18 mouse cellular contexts compared by ENCODE assay signal in the genomic region with DNA sequence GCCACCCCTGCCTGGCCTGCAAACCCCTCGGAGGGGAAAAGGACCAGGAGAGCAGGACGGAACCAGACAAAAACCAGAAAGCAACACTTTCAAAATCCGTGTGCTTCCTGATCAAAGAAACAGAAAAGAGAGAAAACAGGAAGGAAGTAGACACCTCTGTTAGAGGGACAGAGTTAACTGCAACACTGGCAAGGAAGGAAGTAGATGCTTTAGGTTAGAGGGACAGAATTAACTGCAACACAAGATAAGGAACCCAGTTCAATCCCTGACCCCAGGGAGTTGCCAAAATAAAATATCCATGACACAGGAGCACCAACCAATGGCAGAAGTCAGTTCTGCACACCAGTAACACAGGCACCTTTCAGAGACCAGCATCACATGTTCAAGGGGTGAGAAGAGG.
"Had no signal": no experiment of that assay in that cellular context is flagged by ENCODE, and none has a peak within 500 bp of the region (broad histone marks: within the 10 kb centered on the region; RNA-seq: fewer than 3 reads in every experiment).

No protein-coding gene starts in this region.

- DNase-seq: kidney, adult 11 months; kidney, adult 9 months; kidney, postnatal 36 days; layer of hippocampus, adult 9-11 months; layer of hippocampus, postnatal 36 days; liver; lung, adult 2 months; lung, postnatal 10 days; lung, postnatal 4 days; midbrain, embryonic 14.5 days; right cerebral cortex, adult 18-20 months; right cerebral cortex, postnatal 25 days; thymus, postnatal 4 days had no signal

- H3K27ac ChIP-seq: kidney, postnatal 0 days; limb, embryonic 12.5 days; liver, embryonic 14.5 days; neural tube, embryonic 15.5 days had no signal

- H3K9me3 ChIP-seq: limb, embryonic 12.5 days; neural tube, embryonic 15.5 days had no signal

- H3K9ac ChIP-seq: limb, embryonic 12.5 days; liver, embryonic 14.5 days; neural tube, embryonic 15.5 days had no signal

- H3K4me3 ChIP-seq: limb, embryonic 12.5 days; myocyte; neural tube, embryonic 15.5 days had no signal

- H3K4me2 ChIP-seq: limb, embryonic 12.5 days; neural tube, embryonic 15.5 days had no signal

- H3K27me3 ChIP-seq: limb, embryonic 12.5 days; neural tube, embryonic 15.5 days had no signal
